Mouse (Mus musculus): ENCODE measurements around the gene Tmem59. TPM values are rescaled to one million over a fixed set of nuclear protein-coding genes. Genes with fewer than 3 reads are reported as not detected.

The Tmem59 gene
- total RNA-seq, 2 experiments from 2014 or later, result 208 to 228 TPM

- DNase-seq, result no peak
Measured at GRCm38 (mm10) chr4:107243365-107244333, 65.5 kb downstream of the Tmem59 start.

GRCm38 (mm10) chr4:107245368-107245767 lies 67.2 kb downstream of the Tmem59 start:
- DNase-seq, result no peak

- no peak for DNase-seq
Measured at GRCm38 (mm10) chr4:107246040-107246439, 67.8 kb downstream of the Tmem59 start.

- DNase-seq, result peak in 1 of 2 experiments; percentile 6
Measured at GRCm38 (mm10) chr4:107247110-107247509, 68.9 kb downstream of the Tmem59 start.

- DNase-seq, result no peak
Measured at GRCm38 (mm10) chr4:107248061-107248460, 69.9 kb downstream of the Tmem59 start.

GRCm38 (mm10) chr4:107249471-107249870 lies 71.3 kb downstream of the Tmem59 start:
- DNase-seq, result peak; percentile 16 to 23

GRCm38 (mm10) chr4:107250494-107250893 lies 72.3 kb downstream of the Tmem59 start:
- peak in 1 of 2 experiments; percentile 31 for DNase-seq

Other genes starting within 250 kb of the Tmem59 start
- 10 to 100 TPM; 60.4 to 62.9 TPM for gene Mrpl37, start 111.5 kb upstream of the Tmem59 start, total RNA-seq (2021)
- gene Cyb5rl, start 111.4 kb upstream of the Tmem59 start, total RNA-seq (2021), result 10 to 100 TPM in 1 of 2 experiments, 1 to 10 TPM in 1; 8.2 to 10.2 TPM
- gene Cdcp2, start 81.5 kb upstream of the Tmem59 start, total RNA-seq (2021), result not detected
- gene Tceanc2, start 717 bp downstream of the Tmem59 start, total RNA-seq (2021), result 10 to 100 TPM; 16.5 to 20.7 TPM
- gene Ldlrad1, start 30.8 kb downstream of the Tmem59 start, total RNA-seq (2021), result not detected
- gene Lrrc42, start 75.1 kb downstream of the Tmem59 start, total RNA-seq (2021), result 10 to 100 TPM; 39.6 to 41.3 TPM
- gene Hspb11, start 75.2 kb downstream of the Tmem59 start, total RNA-seq (2021), result 10 to 100 TPM; 27.8 to 29.4 TPM
- not detected for gene Dio1, start 128.8 kb downstream of the Tmem59 start, total RNA-seq (2021)
- 10 to 100 TPM; 51.5 to 52.9 TPM for gene Yipf1, start 136.0 kb downstream of the Tmem59 start, total RNA-seq (2021)
- gene Ndc1, start 189.4 kb downstream of the Tmem59 start, total RNA-seq (2021), result 10 to 100 TPM; 11.0 to 12.5 TPM

Measured in layer of hippocampus, postnatal 36 days (tissue).